Mouse (Mus musculus) macrophage (primary cell): ENCODE measurements around the gene Ggact. TPM values are rescaled to one million over a fixed set of nuclear protein-coding genes. Genes with fewer than 3 reads are reported as not detected.

Source experiments
- H3K27ac ChIP-seq: fragments of 350-480 bp; formaldehyde crosslinking; 2 replicates; pipeline ENCODE4 v1.9.0; 2021
- H3K36me3 ChIP-seq: fragments of 350-480 bp; formaldehyde crosslinking; 2 replicates; pipeline ENCODE4 v1.9.0; 2021; ENCODE audit errors: inconsistent target
- H3K4me3 ChIP-seq: fragments of 350-480 bp; formaldehyde crosslinking; 2 replicates; pipeline ENCODE4 v1.9.0; 2021; ENCODE audit errors: inconsistent target
- H3K79me2 ChIP-seq: fragments of 350-480 bp; formaldehyde crosslinking; 2 replicates; pipeline ENCODE4 v1.9.0; 2021; ENCODE audit errors: inconsistent target
- WGBS: methylation state at CpG from one replicate; pipeline ENCODE4 v1.1.7; 2026; ENCODE audit warnings: inconsistent platforms; ENCODE audit not compliant: missing documents; 5-methylcytosine and 5-hydroxymethylcytosine counted together
- polyA plus RNA-seq: library from polyadenylated mRNA; stranded (reverse); fragments of 250-400 nt; gene quantifications from 3 replicates; pipeline ENCODE4 v1.2.4, GENCODE M21; 2018; ENCODE audit warnings: inconsistent platforms

Ggact gene
- polyA plus RNA-seq, 1 experiment from 2014 or later, result 9.9 TPM

- 97% methylated on average over 3 of the region's 4 CpGs for WGBS
- H3K36me3 ChIP-seq, result no peaks in the 10 kb centered on the region
- H3K27ac ChIP-seq, result no peak overlapping the region
- no peaks in the 10 kb centered on the region for H3K79me2 ChIP-seq
- no peak overlapping the region for H3K4me3 ChIP-seq
Observed at GRCm38 (mm10) chr14:122867531-122868285, 45.8 kb downstream of the Ggact start.

- no peak overlapping the region for H3K4me3 ChIP-seq
- no peak overlapping the region for H3K27ac ChIP-seq
- no peaks in the 10 kb centered on the region for H3K79me2 ChIP-seq
- 100% methylated on average over 4 of the region's 4 CpGs for WGBS
- H3K36me3 ChIP-seq, result no peaks in the 10 kb centered on the region
Observed at GRCm38 (mm10) chr14:122865462-122866129, 48.0 kb downstream of the Ggact start.

- Histone ChIP-seq H3K36me3 (no peaks in the 10 kb centered on the region), H3K4me3 (no peak overlapping the region), H3K27ac (no peak overlapping the region), H3K79me2 (no peaks in the 10 kb centered on the region)
- 93% methylated on average over 4 of the region's 4 CpGs for WGBS
Observed at GRCm38 (mm10) chr14:122862623-122863022, 50.9 kb downstream of the Ggact start.

- H3K27ac ChIP-seq, result no peak overlapping the region
- H3K4me3 ChIP-seq, result no peak overlapping the region
- 100% methylated on average over 1 of the region's 1 CpGs for WGBS
- H3K36me3 ChIP-seq, result no peaks in the 10 kb centered on the region
- no peaks in the 10 kb centered on the region for H3K79me2 ChIP-seq
Observed at GRCm38 (mm10) chr14:122859792-122860191, 53.8 kb downstream of the Ggact start.

GRCm38 (mm10) chr14:122852506-122853057, 61.0 kb downstream of the Ggact start:
- H3K4me3 ChIP-seq, result no peak overlapping the region
- no peak overlapping the region for H3K27ac ChIP-seq
- 50% methylated on average over 5 of the region's 5 CpGs for WGBS
- no peaks in the 10 kb centered on the region for H3K36me3 ChIP-seq
- H3K79me2 ChIP-seq, result no peaks in the 10 kb centered on the region

GRCm38 (mm10) chr14:122837018-122837417, 76.5 kb downstream of the Ggact start:
- Histone ChIP-seq H3K27ac (no peak overlapping the region), H3K79me2 (no peaks in the 10 kb centered on the region), H3K36me3 (no peaks in the 10 kb centered on the region), H3K4me3 (no peak overlapping the region)
- 92% methylated on average over 2 of the region's 2 CpGs for WGBS

GRCm38 (mm10) chr14:122836221-122836620, 77.3 kb downstream of the Ggact start:
- Histone ChIP-seq H3K79me2 (no peaks in the 10 kb centered on the region), H3K4me3 (no peak overlapping the region), H3K36me3 (no peaks in the 10 kb centered on the region), H3K27ac (no peak overlapping the region)
- 83% methylated on average over 4 of the region's 4 CpGs for WGBS

GRCm38 (mm10) chr14:122835487-122836190, 77.9 kb downstream of the Ggact start:
- 93% methylated on average over 7 of the region's 7 CpGs for WGBS
- Histone ChIP-seq H3K4me3 (no peak overlapping the region), H3K79me2 (no peaks in the 10 kb centered on the region), H3K36me3 (no peaks in the 10 kb centered on the region), H3K27ac (no peak overlapping the region)

GRCm38 (mm10) chr14:122834753-122835152, 78.8 kb downstream of the Ggact start:
- 82% methylated on average over 1 of the region's 1 CpGs for WGBS
- Histone ChIP-seq H3K79me2 (no peaks in the 10 kb centered on the region), H3K36me3 (no peaks in the 10 kb centered on the region), H3K27ac (no peak overlapping the region), H3K4me3 (no peak overlapping the region)

GRCm38 (mm10) chr14:122833666-122834065, 79.9 kb downstream of the Ggact start:
- no peaks in the 10 kb centered on the region for H3K79me2 ChIP-seq
- H3K4me3 ChIP-seq, result no peak overlapping the region
- WGBS, result 88% methylated on average over 3 of the region's 3 CpGs
- H3K36me3 ChIP-seq, result no peaks in the 10 kb centered on the region
- no peak overlapping the region for H3K27ac ChIP-seq

- Histone ChIP-seq H3K4me3 (no peak overlapping the region), H3K36me3 (no peaks in the 10 kb centered on the region), H3K27ac (no peak overlapping the region), H3K79me2 (no peaks in the 10 kb centered on the region)
- WGBS, result 100% methylated on average over 1 of the region's 1 CpGs
Observed at GRCm38 (mm10) chr14:122830433-122830832, 83.1 kb downstream of the Ggact start.

- no peaks in the 10 kb centered on the region for H3K79me2 ChIP-seq
- WGBS, result 100% methylated on average over 2 of the region's 2 CpGs
- no peak overlapping the region for H3K4me3 ChIP-seq
- no peaks in the 10 kb centered on the region for H3K36me3 ChIP-seq
- no peak overlapping the region for H3K27ac ChIP-seq
Observed at GRCm38 (mm10) chr14:122825464-122825863, 88.1 kb downstream of the Ggact start.

GRCm38 (mm10) chr14:122823791-122824190, 89.8 kb downstream of the Ggact start:
- no peak overlapping the region for H3K4me3 ChIP-seq
- H3K79me2 ChIP-seq, result no peaks in the 10 kb centered on the region
- H3K27ac ChIP-seq, result no peak overlapping the region
- WGBS, result 100% methylated on average over 2 of the region's 2 CpGs
- no peaks in the 10 kb centered on the region for H3K36me3 ChIP-seq

- no peaks in the 10 kb centered on the region for H3K79me2 ChIP-seq
- WGBS, result 100% methylated on average over 3 of the region's 3 CpGs
- no peak overlapping the region for H3K4me3 ChIP-seq
- no peak overlapping the region for H3K27ac ChIP-seq
- no peaks in the 10 kb centered on the region for H3K36me3 ChIP-seq
Observed at GRCm38 (mm10) chr14:122821002-122821401, 92.6 kb downstream of the Ggact start.

GRCm38 (mm10) chr14:122800296-122800695, 113.3 kb downstream of the Ggact start:
- WGBS, result 95% methylated on average over 4 of the region's 4 CpGs

More at GRCm38 (mm10) chr14:122800296-122800695, 113.3 kb downstream of the Ggact start:
- Histone ChIP-seq H3K4me3 (no peak overlapping the region), H3K36me3 (no peaks in the 10 kb centered on the region), H3K79me2 (no peaks in the 10 kb centered on the region), H3K27ac (no peak overlapping the region)
